Mouse (Mus musculus): Measurements from ENCODE around the gene Tomm40l.

DNA sequence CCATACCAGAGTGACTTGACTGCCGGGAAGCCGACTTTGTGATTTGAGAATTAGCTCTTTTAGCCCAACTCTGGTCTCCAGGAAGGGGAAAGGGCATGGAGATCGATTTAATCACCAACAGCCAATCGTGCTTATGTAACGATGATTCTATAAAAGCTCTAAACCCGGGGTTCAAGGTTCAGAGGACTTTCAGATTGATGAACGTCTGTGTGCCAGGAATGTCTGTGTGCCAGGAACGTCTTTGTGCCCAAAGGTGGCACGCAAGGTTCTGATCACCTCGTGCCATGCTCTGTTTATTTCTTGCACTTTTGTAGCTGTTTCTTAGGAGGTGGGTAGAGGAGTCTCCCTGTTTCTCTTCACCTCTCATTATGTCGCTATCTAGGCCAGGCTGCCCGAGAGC, 53.4 kb downstream of the Tomm40l start:
- TF ChIP-seq GATA1 (IDR thresholded peaks at IDR 0.05; ENCODE audit: low read length): no peak
- TF ChIP-seq TAL1 (IDR thresholded peaks at IDR 0.05; ENCODE audit: low read length): no peak

Data from erythroblast, embryonic 14.5 days (primary cell).